Mouse (Mus musculus) heart, embryonic 12.5 days (tissue): ENCODE measurements around the gene Gdpd4. TPM values are rescaled to one million over a fixed set of nuclear protein-coding genes. Genes with fewer than 3 reads are reported as not detected.

Experiments
- ATAC-seq: fragments of 200-750 bp; cut with Nextera tagmentation; 2 replicates; pipeline ENCODE4 v1.8.0; 2017; ENCODE audit warnings: moderate TSS enrichment, moderate library complexity; ENCODE audit not compliant: insufficient number of reproducible peaks, low FRiP score
- H3K27ac ChIP-seq: fragments of 300-500 bp; sonication (generic); 2 replicates; pipeline ENCODE4 v1.5.1; 2016; ENCODE audit warnings: mild to moderate bottlenecking, moderate library complexity; ENCODE audit not compliant: poor library complexity, severe bottlenecking
- H3K27me3 ChIP-seq: fragments of 300-500 bp; sonication (generic); replicated peaks from 2 replicates; pipeline ENCODE4 v1.6.1; 2016; ENCODE audit warnings: mild to moderate bottlenecking, moderate library complexity
- H3K36me3 ChIP-seq: fragments of 300-500 bp; sonication (generic); 2 replicates; pipeline ENCODE4 v1.6.1; 2016; ENCODE audit warnings: mild to moderate bottlenecking, moderate library complexity
- H3K4me1 ChIP-seq: fragments of 300-500 bp; sonication (generic); replicated peaks from 2 replicates; pipeline ENCODE4 v1.6.1; 2016; ENCODE audit warnings: mild to moderate bottlenecking
- H3K4me2 ChIP-seq: fragments of 300-500 bp; sonication (generic); 2 replicates; pipeline ENCODE4 v1.6.1; 2016; ENCODE audit warnings: mild to moderate bottlenecking, moderate library complexity
- H3K4me3 ChIP-seq: fragments of 300-500 bp; sonication (generic); 2 replicates; pipeline ENCODE4 v1.5.1; 2016; ENCODE audit warnings: mild to moderate bottlenecking
- H3K9ac ChIP-seq: fragments of 300-500 bp; sonication (generic); 2 replicates; pipeline ENCODE4 v1.6.1; 2016; ENCODE audit warnings: mild to moderate bottlenecking, moderate library complexity
- H3K9me3 ChIP-seq: fragments of 300-500 bp; sonication (generic); replicated peaks from 2 replicates; pipeline ENCODE4 v1.6.1; 2016; ENCODE audit warnings: mild to moderate bottlenecking, moderate library complexity
- WGBS: fragments of 180-500 bp; shearing (Covaris S2); methylation state at CpG from one replicate; pipeline ENCODE4 v1.1.7; 2016; 5-methylcytosine and 5-hydroxymethylcytosine counted together
- polyA plus RNA-seq: library from polyadenylated mRNA; unstranded; fragments of >200 nt; fragmentation: Nextera tagmentation; extraction: Ambion mirVana; gene quantifications from 2 replicates; pipeline ENCODE4 v1.2.1, GENCODE M21; 2016

The Gdpd4 gene
- polyA plus RNA-seq, 1 experiment from 2014 or later: not detected

- Histone ChIP-seq H3K4me1 (peaks cover 40% of the 10 kb centered on the region), H3K27me3 (no peaks in the 10 kb centered on the region), H3K4me3 (no peak overlapping the region), H3K4me2 (peak overlapping the region; percentile 23), H3K9ac (no peak overlapping the region), H3K9me3 (no peaks in the 10 kb centered on the region), H3K36me3 (peaks cover 6% of the 10 kb centered on the region; the same call in 1 of the 2 replicates), H3K27ac (peak overlapping the region; percentile 47)
- WGBS: 59% methylated on average over 7 of the region's 7 CpGs
- ATAC-seq: no peak
These were observed 165.6 kb downstream of the Gdpd4 start for GRCm38 (mm10) chr7:98085314-98085713.

GRCm38 (mm10) chr7:98086346-98086745, 166.6 kb downstream of the Gdpd4 start:
- Histone ChIP-seq H3K36me3 (no peaks in the 10 kb centered on the region), H3K4me1 (peaks cover 40% of the 10 kb centered on the region), H3K4me2 (no peak overlapping the region), H3K27ac (no peak overlapping the region), H3K4me3 (no peak overlapping the region), H3K9me3 (no peaks in the 10 kb centered on the region), H3K9ac (no peak overlapping the region), H3K27me3 (no peaks in the 10 kb centered on the region)
- WGBS: 45% methylated on average over 2 of the region's 2 CpGs
- ATAC-seq: no peak

GRCm38 (mm10) chr7:98095852-98096251, 176.1 kb downstream of the Gdpd4 start:
- Histone ChIP-seq H3K27ac (no peak overlapping the region), H3K36me3 (peaks cover 21% of the 10 kb centered on the region), H3K4me3 (no peak overlapping the region), H3K9ac (no peak overlapping the region), H3K27me3 (no peaks in the 10 kb centered on the region), H3K9me3 (peaks cover 12% of the 10 kb centered on the region), H3K4me2 (no peak overlapping the region), H3K4me1 (no peaks in the 10 kb centered on the region)
- WGBS: 89% methylated on average over 4 of the region's 4 CpGs
- ATAC-seq: no peak

DNA sequence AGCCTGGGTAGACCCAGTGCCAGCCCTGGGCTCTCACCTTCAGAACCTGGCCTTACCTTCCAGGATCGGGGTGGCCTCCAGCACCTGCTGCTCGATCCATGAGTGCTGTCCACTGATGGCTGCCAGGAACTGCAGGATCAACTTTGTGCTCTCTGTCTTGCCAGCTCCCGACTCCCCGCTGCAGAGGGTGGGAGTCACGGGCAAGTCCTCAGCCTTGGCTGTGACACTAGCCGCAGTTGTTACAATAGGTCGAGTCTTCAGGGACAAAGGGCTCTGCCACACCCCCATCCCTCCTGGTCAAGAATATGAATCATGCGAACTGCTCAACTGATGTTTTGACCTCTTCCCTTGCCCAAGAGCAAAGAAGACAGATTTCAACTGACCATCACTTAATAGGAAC, 177.8 kb downstream of the Gdpd4 start:
- no peak overlapping the region for H3K4me2 ChIP-seq
- ATAC-seq: no peak
- WGBS: 84% methylated on average over 8 of the region's 8 CpGs

More for the DNA sequence above, 177.8 kb downstream of the Gdpd4 start:
- no peak overlapping the region for H3K4me3 ChIP-seq
- H3K27me3 ChIP-seq: no peaks in the 10 kb centered on the region
- H3K4me1 ChIP-seq: no peaks in the 10 kb centered on the region
- H3K36me3 ChIP-seq: peaks cover 21% of the 10 kb centered on the region
- H3K9me3 ChIP-seq: peaks cover 12% of the 10 kb centered on the region
- H3K9ac ChIP-seq: no peak overlapping the region
- H3K27ac ChIP-seq: no peak overlapping the region

Other genes starting within 250 kb of the Gdpd4 start
- gene Clns1a, start 223.3 kb upstream of the Gdpd4 start, polyA plus RNA-seq: 103 and 106 TPM in 2 replicates
- 2.5 TPM in 2 replicates for gene Aqp11, start 181.7 kb upstream of the Gdpd4 start, polyA plus RNA-seq
- gene Pak1, start 131.4 kb upstream of the Gdpd4 start, polyA plus RNA-seq: 5.7 TPM in 2 replicates
- 13.6 and 14.4 TPM in 2 replicates for gene Myo7a, start 199.6 kb downstream of the Gdpd4 start, polyA plus RNA-seq
- gene Omp, start 225.5 kb downstream of the Gdpd4 start, polyA plus RNA-seq: 0.19 and 0.20 TPM in 2 replicates